Mouse (Mus musculus) cortical plate, adult 2 months (tissue): ENCODE measurements around the gene Gm9903. TPM values are rescaled to one million over a fixed set of nuclear protein-coding genes. Genes with fewer than 3 reads are reported as not detected.

Experiments used
- H3K27ac ChIP-seq: fragments of 200-500 bp; 2 replicates; pipeline ENCODE4 v1.5.1; 2012; ENCODE audit warnings: low read length, control low read depth, inconsistent platforms; ENCODE audit not compliant: insufficient read depth
- H3K4me1 ChIP-seq: fragments of 200-500 bp; 2 replicates; pipeline ENCODE4 v1.6.1; 2011; ENCODE audit warnings: low read length; ENCODE audit not compliant: control insufficient read depth, insufficient read depth
- H3K4me3 ChIP-seq: fragments of 200-500 bp; 2 replicates; pipeline ENCODE4 v1.5.1; 2011; ENCODE audit warnings: mild to moderate bottlenecking, low read length, control low read depth; ENCODE audit not compliant: insufficient read depth
- CTCF ChIP-seq: fragments of 200-500 bp; IDR thresholded peaks from 2 replicates; pipeline ENCODE4 v1.5.1; 2011; ENCODE audit warnings: mild to moderate bottlenecking, control low read depth, low read length; ENCODE audit not compliant: insufficient read depth; ENCODE audit errors: extremely low read depth
- POLR2A ChIP-seq: fragments of 200-500 bp; IDR thresholded peaks from 2 replicates; pipeline ENCODE4 v1.6.1; 2011; ENCODE audit warnings: mild to moderate bottlenecking, low read length, control low read depth; ENCODE audit not compliant: insufficient read depth; ENCODE audit errors: extremely low read depth
- polyA plus RNA-seq: library from polyadenylated mRNA; depleted of rRNA; stranded (reverse); fragments of >200 nt; gene quantifications from 2 replicates; pipeline ENCODE4 v1.2.3, GENCODE M21; 2012; rRNA removed

The Gm9903 gene
- polyA plus RNA-seq, 1 experiment, result 0.73 TPM

DNA sequence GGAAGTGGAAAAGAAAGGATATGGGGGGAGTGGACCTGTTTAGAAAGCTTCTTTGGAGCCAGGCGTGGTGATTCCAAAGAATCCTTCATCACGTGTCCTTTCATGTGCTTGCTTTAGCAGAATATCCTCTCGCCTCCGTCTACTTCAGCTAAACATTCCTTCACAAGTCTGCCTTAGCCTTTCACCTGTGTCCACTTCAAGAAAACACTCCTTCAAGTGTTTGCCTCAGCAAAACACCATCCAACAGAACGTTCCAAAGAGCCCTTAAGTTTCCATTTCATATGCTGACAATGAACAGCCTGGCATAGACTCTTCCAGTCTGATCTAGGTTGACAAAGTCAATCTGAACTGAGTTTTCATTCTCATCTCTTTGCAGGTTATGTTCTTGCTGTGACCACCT lies 48.5 kb downstream of the Gm9903 start:
- TF ChIP-seq POLR2A (no peak), CTCF (no peak)
- no peak overlapping the region for H3K4me3 ChIP-seq
- H3K4me1 ChIP-seq, result no peaks in the 10 kb centered on the region

DNA sequence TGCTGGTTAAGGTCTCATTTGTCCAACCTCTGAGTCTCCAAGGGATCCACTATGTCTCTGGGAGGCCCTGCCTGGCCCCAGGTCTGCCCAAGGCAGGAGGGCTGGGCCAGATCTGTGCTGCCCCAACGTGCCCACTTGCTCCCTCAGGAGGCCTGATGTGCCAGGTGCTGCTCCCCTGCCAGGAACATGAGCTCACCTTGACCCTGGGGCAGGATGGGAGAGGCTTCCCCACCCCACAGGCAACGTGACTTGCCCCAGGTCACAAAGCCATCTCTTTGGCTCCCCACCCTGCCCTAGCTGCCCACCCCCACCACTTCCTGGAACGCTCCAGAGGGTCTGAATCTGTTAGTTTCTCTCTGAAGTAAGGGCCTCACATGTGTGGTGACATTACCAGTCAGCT lies 51.3 kb downstream of the Gm9903 start:
- Histone ChIP-seq H3K4me1 (no peaks in the 10 kb centered on the region), H3K27ac (no peak overlapping the region), H3K4me3 (no peak overlapping the region)
- no peak for TF ChIP-seq CTCF
- no peak for TF ChIP-seq POLR2A

More for the DNA sequence above, 48.5 kb downstream of the Gm9903 start:
- H3K27ac ChIP-seq, result no peak overlapping the region

Other genes with a start within 250 kb of the Gm9903 start
- gene Nkx1-1, start 195.9 kb upstream of the Gm9903 start, polyA plus RNA-seq, result not detected in 2 replicates
- 17.2 and 19.1 TPM in 2 replicates for gene Fam53a, start 290 bp upstream of the Gm9903 start, polyA plus RNA-seq
- 27.6 and 28.4 TPM in 2 replicates for gene Slbp, start 22.6 kb downstream of the Gm9903 start, polyA plus RNA-seq
- 9.3 and 11.4 TPM in 2 replicates for gene Tacc3, start 28.2 kb downstream of the Gm9903 start, polyA plus RNA-seq
- gene Tmem129, start 28.5 kb downstream of the Gm9903 start, polyA plus RNA-seq, result 37.1 and 37.7 TPM in 2 replicates
- 150 and 169 TPM in 2 replicates for gene Fgfr3, start 91.7 kb downstream of the Gm9903 start, polyA plus RNA-seq
- 57.5 and 58.1 TPM in 2 replicates for gene Letm1, start 152.9 kb downstream of the Gm9903 start, polyA plus RNA-seq
- 42.7 and 44.2 TPM in 2 replicates for gene Nsd2, start 190.8 kb downstream of the Gm9903 start, polyA plus RNA-seq